Mouse (Mus musculus) cerebellum, adult 8-10 months (tissue): ENCODE data around the gene Duox1.
"Not testable (repeated sequence)": the region's sequence is repeated elsewhere in the genome, so short reads cannot be mapped to it uniquely, and the experiment has no call there.

ENCODE experiments used
- DNase-seq: peaks from one replicate; pipeline ENCODE4 v3.0.0; 2022

Duox1 gene

DNA sequence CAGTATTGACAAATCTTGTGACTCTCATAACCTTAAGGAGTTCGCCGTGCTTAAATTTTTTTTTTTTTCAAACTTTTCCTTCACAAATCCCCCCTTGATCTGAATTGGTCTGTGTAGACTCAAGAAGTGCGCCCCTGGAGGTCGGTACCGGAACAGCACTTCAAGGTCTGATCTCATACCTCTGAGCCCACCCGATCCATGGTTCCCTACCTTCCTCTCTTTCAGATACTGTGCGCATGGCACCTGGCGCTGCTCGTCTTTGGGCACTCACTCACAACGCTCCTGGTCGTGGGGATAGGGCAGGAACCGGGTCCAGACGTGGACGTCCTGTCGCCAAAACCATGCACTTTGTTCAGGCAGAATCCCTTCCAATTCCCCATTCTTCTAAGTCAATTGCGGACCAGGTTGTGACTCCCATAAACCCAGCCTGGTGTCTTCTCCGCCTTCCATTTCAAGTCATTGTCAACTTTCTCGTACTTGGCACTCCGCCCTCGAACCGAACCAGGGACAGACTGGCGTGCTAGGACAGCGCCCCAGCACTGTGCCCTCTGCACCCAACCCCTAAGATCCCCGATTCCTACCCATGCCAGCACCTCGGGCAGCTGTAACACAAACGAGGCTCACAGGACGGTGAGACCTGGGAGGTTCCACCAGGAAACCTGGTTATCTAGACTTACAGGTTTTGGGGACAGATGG lies 2.6 kb upstream of the Duox1 start:
- peak; percentile 53 for DNase-seq

DNA sequence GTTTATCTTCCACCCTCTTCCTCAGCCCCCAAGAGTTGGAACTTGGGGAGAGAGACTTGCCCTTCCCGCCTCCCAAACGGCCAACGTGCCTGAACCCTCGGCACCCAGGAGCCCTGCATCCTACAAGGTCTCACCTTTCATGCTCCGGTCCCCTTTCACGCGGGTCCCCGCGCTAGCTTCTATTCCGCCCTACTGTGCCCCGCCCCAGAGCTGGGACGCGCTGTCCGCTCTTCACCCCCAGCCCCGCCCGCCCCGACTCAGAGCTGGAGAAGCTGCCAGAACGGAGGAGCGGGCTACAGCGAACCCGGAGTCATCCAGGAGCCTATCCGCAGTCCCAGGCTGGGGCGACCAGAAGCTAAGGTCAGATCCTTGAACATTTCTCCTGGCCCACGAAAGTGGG lies 1.9 kb upstream of the Duox1 start, which contains the start of gene Duoxa1:
Gene Duoxa1, minus strand, starts transcription at position 195 of the 400 bp plus-strand sequence.
- DNase-seq, result no peak

DNA sequence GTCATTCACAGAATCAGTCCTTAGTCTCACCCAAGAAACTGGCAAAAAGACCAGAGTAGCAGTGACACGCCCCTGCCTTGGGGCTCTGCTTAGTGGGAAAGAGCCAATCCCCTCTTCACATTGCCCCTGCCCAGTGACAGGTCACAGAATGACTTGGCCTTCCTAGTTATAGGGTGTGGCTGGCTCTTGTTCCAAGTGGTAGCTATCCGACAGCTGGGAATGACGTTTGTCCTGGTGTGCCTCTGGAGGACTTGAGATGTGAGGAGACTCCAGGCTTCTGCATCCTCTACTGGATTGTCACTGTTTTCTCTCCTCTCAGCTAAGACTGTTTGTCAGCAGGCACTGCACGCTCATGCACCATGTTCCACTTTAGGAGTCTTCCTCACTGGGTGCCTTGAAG lies 1.9 kb downstream of the Duox1 start:
- no peak for DNase-seq

DNA sequence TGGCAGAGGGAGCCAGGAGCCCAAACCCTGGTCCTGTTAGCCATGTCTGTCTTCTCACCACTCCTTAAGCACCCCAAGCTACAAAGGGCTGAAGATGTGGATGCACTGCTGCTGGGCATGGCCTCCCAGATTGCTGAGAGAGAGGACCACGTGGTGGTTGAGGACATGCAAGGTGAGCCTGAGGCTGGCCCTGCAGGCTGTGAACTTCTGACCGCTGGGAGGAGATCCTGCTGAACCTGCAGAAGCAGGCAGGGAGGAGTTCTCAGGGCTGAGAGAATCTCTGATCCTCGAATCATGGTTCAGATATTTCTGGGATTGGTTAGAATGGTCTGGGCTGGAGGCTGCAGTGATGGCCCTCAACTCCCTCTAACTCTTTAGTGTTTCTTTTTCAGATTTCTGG lies 8.5 kb downstream of the Duox1 start:
- no peak for DNase-seq

DNA sequence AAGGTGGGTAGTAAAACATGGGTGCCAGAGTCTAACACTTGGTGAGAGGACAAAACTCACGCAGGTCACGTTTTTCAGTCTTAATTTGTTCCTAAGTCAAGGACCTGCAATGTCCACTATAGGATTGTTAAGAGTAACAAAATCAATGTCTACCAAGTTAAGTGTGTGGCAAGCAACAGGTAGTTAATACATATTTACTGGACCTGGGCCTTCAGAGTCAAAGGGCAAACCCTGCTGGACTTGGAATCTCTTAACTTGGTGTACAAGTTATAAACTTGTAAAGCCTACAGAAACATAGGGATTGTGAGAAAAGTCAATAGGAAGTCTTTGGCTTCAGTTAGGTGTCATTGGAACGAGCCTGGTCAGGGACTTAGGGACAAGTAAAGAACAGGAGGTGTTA lies 9.1 kb downstream of the Duox1 start:
- no peak for DNase-seq

DNA sequence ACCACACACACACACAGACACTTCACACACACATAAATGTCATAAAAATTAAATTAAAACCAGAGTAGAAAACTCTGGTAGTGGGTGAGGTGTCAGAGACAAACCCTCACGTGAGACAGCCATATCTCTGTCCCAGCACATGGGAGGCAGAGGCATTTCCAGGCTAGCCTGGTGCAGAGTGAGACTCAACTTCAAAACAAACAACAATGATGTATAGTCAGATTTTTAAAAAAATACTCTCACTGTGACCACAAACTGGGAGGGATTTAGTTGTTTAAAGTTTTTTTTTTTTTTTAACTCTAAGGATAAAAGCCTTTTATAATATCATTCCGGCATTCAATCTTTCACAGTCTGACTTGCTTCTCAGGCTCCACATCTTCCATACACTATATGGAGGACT lies 9.9 kb downstream of the Duox1 start:
- no peak for DNase-seq

DNA sequence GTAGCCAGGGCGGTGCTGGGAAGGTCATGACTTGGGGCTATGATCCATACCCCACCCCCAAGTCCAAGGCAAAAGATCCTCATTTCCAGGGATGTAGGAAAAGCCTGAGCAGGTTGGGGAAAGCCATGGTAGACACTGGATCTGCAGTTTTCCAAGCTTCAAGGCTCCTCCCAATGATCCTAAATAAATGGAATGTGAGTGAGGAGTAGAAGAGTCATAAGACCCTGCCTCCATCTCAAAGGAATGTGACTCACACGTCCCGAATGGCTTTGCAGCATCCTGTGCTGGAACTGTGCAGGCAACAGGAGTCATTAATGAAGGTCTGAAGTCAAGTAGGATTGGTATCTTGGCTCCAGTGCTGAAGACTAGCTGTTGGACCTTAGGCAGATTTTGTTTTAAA lies 12.5 kb downstream of the Duox1 start:
- DNase-seq, result no peak

DNA sequence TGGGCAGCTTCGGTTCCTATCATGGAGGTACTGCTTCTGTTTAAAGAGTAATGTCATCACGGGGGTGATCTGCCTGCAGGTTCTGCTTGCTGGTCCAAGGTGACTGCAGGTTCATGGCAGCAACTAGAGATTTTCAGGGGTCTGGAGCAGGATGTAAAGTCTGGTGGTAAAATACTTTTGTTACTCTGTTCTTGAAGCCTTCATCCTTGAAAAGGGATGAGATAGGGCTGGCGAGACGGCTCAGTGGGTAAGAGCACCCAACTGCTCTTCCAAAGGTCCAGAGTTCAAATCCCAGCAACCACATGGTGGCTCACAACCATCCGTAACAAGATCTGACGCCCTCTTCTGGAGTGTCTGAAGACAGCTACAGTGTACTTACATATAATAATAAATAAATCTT lies 14.8 kb downstream of the Duox1 start:
- not testable (repeated sequence) for DNase-seq

DNA sequence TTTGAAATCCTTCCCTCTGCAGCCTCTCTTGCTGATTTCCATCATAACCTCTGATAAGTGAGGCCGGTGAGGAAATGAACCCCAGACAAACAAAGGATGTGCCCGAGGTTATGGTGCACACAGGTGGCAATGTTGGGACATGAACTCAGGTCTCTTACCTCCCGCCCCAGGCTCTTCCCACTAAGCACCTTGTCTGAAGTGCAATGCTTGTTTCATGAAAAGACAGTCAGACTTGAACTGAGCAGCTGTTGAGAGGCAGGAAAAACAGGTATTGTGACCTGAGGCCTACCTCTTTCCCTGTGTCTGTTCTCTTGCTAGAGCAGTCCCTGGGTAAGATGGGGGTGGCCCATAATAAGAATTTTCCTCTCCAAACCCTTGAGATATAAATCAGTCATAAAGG lies 16.8 kb downstream of the Duox1 start:
- no peak for DNase-seq

DNA sequence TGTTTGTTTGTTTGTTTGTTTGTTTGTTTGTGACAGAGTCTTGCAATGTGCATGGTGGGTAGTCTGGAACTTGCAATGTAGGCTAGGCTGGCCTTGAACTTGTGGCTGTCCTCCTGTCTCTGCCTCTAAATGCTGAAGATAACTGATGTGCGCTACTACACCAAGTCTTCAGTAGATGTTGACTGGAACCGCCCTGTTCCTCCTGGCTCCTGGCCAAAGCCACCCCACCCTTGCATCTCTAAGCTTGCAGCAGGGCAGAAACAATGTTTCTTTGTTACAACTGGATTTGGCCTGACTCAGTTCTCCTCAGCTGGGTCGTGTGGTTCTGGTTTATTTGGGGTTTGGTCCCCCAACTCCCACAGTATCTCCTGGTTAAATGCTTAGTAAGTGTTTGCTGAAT lies 18.7 kb downstream of the Duox1 start:
- no peak for DNase-seq

DNA sequence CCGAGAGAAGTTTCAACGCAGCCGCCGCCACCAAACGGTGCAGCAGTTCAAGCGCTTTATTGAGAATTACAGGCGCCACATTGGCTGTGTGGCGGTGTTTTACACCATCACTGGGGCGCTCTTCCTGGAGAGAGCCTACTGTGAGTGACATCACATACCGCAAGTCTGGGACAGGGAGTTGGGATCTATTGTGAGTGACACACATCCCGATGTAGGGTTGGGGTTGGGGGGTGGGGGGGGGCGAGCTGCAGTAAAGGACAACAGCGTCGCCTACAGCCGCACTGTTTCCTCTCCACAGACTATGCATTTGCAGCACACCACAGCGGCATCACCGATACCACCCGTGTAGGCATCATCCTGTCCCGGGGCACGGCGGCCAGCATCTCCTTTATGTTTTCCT lies 21.8 kb downstream of the Duox1 start:
- DNase-seq, result no peak

DNA sequence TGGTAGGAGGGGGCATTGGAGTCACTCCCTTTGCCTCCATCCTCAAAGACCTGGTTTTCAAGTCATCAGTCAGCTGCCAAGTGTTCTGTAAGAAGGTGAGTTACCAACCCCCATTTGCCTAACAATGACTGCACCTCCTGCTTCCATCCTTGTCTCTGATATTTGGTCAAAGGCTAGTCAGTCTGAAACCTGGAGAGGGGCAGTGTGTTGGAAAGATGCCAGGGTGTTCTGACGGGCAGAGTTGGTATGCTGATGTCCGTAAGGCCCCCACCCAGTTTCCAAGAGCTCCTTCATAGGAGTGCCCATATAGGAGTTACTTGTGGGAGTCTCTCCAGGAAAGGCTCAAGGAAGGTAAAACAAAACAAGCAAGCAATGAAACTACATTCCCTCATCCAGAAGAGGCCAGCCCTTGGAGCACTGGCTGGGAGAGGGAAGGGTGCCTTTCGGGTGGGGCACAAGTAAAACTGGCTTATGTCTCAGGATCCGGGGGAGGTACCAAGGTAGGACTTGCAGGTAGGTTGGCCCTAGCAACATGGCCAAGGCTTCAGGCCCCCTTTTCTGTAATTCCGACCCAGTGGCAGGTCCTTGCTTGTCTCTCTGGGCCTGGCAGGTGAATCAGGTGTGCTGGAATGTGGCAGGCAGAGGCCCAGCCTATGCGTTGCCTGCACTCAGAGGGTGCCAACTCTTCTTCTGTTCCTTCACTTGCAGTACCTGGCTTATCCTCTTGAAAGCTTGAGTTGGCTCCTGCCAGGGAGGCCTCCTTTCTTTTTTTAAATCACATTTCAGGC lies 29.8 kb downstream of the Duox1 start:
- DNase-seq, result peak; percentile 33

DNA sequence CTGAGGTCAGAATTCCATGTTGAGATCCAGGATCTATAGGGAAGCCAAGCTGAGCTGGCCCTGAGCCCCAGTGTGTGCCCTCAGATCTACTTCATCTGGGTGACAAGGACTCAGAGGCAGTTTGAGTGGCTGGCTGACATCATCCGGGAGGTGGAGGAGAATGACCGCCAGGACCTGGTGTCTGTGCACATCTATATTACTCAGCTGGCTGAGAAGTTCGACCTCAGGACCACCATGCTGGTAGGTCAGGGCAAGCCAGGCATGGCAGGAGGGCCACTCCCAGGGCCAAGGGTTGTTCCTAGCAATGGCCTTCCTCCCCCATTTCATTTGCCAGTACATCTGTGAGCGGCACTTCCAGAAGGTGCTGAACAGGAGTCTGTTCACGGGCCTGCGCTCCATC lies 30.7 kb downstream of the Duox1 start:
- DNase-seq, result peak; percentile 38

DNA sequence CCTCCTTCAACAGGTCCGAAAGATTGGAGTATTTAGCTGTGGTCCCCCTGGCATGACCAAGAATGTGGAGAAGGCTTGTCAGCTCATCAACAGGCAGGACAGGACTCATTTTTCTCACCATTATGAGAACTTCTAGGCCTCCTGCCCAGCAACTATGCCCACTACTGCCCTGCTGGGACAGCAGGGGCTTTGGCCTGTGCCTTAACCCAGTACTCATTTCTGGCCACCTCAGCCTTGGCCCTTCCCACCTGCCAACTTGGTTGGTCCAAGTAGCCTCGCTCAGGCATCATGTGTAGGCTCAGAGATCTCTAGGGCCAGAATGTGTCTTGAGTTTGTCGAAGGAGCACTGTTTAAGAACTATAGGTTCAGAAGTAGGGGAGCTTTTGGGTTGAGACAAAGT lies 31.8 kb downstream of the Duox1 start:
- DNase-seq, result peak; percentile 35

DNA sequence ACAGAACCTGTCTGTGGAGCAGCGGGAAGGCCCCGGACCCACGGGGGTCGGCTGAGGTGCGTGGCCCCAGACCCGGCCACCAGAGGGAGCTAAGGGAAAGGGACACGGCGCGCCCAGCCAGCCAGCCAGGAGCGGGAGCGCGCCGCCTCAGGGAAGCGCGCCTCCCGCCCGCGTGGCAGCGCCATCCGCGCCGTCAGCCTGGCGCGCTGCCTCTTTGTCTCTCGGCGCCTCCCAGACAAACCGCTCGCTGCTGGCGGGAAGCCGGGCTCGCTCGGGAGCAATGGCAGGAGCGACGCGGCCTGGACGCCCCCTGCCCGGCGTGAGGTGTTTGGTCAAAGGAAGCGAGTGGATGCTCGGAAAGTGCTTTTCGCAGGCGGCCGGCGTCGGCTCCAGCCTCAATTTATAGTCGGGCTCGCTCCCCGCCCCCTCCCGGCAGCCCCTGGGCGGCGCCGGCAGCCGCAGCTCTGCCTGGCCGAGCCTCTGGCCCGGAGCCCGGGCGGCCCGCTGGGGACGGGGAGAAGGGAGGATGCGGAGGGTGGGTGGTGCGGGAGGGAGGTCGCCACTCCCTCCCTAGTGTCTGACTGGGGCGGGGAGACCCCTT lies 33.2 kb downstream of the Duox1 start:
- DNase-seq, result peak; percentile 94

DNA sequence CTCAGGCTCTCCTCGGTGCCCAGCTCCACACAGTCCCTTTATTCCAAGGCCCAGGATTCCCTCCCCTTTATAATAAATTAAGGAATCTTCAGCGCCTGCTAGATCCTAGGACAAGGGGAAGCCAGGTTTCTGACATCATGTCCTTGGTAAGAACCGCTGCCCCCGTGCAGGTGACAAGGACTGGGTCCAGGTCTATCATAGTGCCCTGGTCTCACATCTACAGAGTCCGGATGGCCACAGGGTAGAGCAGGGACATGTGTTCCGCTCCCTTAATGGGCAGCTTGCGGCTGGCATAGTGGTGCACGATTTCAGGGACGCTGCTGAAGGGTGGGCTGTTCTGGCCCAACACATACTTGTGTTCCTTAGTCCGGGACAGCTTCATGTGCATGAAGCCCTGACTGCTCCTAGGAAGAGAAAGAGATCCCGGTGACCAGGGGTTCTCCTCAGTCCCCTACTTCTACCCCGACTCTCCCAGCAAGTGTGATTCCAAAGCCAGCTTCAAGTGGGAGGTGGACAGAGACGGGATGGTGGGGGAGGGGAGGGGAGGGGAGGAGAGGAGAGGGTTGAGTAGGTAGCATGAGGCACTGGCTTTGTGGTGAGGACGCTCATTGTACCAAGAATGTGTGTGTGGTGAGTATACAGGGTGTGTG lies 33.8 kb downstream of the Duox1 start:
- peak; percentile 64 for DNase-seq

DNA sequence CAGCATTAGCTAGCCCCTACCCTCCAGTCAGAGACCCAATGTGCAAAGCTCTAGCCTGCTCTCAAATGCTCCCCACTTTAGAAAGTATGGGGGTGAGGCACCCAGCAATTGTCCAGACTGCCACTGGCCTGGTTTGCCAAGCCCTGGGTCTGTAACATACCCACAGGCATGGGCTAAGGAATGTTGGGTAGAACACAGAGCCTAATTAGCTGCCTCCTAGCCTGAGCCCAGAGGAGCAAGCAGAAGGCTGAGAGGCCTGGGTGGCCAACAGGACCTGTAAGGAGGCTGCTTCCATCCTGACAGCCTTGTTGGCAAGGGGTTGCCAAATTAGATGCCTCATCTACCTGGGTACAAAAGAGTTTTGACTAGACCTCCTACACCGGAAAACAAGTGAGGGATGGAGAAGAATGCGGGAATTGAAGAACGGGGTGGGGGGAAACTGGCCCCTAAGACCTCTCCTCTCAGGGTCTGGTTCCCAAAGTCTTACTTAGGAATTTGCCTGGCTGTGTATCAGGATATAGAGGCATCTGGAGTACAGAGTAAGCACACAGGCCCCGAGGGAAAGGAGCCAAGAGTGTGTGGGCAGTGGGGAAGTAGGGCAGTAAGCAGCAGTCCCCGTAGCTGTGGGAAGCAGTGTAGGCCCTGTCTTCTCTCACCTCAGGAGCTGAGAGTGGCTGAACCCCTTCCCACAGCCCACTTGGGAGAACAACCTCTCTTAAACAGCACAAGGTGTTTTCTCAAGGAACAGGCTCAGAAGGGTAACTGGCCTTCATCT lies 35.9 kb downstream of the Duox1 start:
- peak; percentile 48 for DNase-seq

DNA sequence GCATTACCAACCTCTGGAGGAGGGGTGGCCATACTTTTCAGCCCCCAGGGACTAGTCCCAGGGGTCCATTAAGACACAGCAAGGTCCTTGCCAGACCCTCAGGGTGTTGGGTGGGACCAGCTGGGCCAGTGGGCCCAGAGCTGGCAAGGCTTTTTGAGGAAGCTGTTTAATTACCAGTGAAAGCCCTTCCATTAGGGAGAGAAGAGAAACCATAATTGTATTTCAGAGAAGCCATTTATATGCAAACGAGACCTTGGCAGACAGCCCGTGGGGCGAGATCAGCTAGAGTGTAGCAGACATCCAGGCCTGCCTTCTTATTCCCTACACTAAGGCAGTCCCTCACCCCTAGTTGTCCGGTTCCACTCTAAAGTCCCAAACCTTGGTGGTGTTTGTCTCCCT lies 36.5 kb downstream of the Duox1 start:
- DNase-seq, result peak; percentile 60

DNA sequence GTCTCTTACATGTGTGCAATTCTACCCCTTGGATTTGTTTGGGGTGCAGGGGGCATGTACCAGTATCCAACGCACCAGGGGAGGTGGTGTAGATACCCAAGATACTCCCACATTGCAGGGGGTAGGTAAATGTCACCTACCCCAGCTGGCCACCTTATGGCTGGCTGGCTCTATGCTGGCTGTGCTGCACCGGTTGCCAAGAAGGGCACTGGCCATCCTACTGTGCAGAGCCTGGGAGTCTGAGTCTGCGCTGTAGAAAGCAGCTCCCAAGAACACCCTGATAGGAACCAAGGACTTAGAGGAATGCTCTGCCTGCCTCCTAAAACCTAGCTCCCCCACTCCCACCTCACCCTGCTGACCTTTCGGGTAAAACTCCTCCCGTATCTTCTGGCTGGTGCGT lies 37.5 kb downstream of the Duox1 start:
- peak; percentile 69 for DNase-seq

DNA sequence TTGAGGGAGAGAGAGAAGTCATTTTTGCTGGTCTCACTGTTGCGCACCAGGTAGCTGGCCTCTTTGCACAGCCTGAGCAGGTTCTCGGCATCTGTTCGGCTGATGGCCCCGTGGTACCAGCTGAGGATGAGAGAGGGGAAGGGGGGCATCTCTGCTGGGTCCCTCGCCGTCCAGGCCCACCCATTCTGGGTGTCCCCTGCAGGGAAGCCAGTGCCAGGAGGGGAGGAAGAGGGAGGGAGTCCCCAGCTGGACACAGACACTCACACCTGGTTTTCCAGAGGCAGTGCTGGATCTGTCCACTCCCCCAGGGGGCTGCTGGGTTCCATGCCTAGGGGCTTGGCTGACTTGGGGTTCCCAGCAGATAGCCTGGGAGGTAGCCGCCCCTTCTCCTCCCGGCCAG lies 38.3 kb downstream of the Duox1 start:
- peak; percentile 46 for DNase-seq

DNA sequence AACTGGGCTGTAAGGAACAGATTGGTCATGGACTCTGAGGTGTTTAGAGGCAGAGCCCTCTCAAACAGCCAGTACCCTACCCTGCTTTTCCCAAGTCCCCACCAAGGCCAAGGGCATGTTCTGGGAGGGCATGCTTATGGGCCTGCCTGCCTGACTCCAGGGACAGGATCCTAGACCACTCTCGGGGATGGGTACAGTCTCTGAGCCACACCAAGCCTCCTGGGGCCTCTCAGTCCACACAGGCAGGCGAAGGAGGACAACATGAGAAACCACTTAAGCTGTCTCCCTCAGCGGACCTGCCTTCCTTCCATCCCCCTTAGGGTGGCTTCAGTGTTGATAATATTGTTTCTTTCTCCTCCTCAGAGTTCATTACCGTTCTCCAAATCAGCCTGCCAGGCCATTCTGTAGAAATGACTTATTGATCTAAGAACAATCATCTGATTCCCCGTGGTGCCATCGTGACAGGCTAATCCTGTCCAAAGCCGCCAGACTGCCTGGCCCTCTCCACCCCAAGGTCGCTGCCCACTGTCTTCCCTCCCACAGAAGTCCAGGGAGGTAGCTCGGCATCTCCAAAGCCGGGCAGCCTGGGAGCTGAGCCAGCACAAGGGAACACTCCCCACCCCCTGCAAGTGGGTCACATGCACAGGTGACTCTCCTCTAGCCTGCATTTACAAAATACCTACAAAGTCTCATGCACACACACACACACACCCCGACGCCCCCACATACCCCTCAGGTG lies 38.9 kb downstream of the Duox1 start:
- DNase-seq, result peak; percentile 74

DNA sequence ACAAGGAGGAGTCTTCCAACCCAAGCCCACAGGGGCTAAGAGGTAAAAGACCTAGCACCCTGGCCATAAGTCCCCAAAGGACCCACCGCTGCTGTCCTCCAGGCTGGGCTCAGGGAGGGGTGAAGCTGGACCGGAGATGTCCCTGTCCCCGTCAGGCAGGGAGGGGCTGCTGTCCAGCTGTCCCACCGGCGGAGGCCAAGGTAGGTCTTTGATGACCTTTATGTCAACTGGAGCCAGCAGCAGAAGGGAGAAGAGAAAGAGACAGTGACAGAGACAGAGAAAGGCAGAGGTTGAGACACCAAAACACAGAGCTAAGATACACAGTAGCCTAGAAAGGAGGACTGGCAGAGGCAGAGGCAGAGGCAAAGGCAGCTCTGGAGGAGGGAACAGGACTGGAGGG lies 39.9 kb downstream of the Duox1 start:
- peak; percentile 34 for DNase-seq
